Mouse (Mus musculus): ENCODE results near the gene Pim3. TPM values are rescaled to one million over a fixed set of nuclear protein-coding genes. Genes with fewer than 3 reads are reported as not detected.

Pim3 gene
- polyA plus RNA-seq, 1 experiment from 2014 or later: 47.1 TPM

DNA sequence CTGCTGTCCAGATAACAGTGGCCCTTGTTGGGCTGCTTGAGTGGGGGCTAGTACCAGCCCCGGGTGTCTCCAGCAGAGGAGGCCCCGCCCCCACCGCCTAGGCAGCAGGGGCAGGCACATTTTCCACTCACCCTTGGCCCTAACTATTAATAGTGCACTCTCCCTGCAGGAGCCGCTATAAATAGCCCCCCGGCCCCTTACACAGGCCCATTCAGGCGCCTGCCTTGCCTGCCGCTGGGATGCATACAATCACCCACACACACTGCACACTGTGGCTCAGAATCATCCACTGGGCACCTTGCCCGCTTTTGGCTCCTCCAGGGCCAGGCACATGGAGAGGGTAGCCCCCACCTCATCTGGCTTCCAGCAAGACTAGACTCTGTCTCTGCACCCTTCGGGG lies 22.7 kb upstream of the Pim3 start:
- peak overlapping the region; percentile 7 to 12; a peak in 1 of 4 replicates for H3K4me3 ChIP-seq (ENCODE audit: control insufficient read depth in 1 of 2, insufficient read depth in 1 of 2, low read depth in 1 of 2, low read length in 2 of 2)
- H3K4me1 ChIP-seq (ENCODE audit: control insufficient read depth in 2 of 2, insufficient read depth in 2 of 2, low read length in 2 of 2): peaks cover 43% of the 10 kb centered on the region in 2 experiments

DNA sequence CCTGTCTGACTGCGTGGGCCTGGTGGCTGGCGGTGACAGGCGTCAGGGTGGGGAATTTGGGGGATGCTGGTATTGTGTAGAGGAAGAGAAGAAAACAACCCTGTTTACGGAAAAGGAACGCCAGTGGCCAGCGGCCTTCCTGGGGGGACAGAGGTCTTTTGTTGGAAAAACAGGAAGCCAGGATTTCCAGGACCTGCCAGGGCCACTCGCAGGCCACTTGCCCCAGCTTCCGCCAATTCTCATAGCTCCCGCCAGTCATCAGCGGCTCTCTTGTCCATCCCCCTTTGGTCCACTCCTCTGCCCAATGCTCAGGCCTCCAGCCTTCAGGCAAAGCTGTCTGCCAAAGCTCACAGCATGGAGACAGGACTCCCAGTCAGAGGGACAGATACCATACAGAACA lies 21.9 kb upstream of the Pim3 start:
- Histone ChIP-seq H3K4me1 (ENCODE audit: control insufficient read depth in 2 of 2, insufficient read depth in 2 of 2, low read length in 2 of 2) (peaks cover 43% of the 10 kb centered on the region in 2 experiments), H3K4me2 (ENCODE audit: low read length) (no peak overlapping the region)
- ATAC-seq (ENCODE audit: insufficient number of reproducible peaks, insufficient read depth, low FRiP score, low read depth): no peak

More for the DNA sequence above, 22.7 kb upstream of the Pim3 start:
- H3K27ac ChIP-seq (replicated peaks in 1 of 2; ENCODE audit: control insufficient read depth in 1 of 2, insufficient read depth in 1 of 2, low read depth in 2 of 2, low read length in 2 of 2): peak overlapping the region; percentile 94 to 95
- peak overlapping the region; percentile 48 for H3K9ac ChIP-seq (ENCODE audit: low read length)
- no peaks in the 10 kb centered on the region for H3K27me3 ChIP-seq (ENCODE audit: control insufficient read depth, insufficient read depth, low read length)
- H3K4me2 ChIP-seq (ENCODE audit: low read length): peak overlapping the region; percentile 54
- no peaks in the 10 kb centered on the region for H3K9me3 ChIP-seq (ENCODE audit: control insufficient read depth, low read length)
- 3% methylated on average over 9 of the region's 9 CpGs for WGBS
- ATAC-seq (ENCODE audit: insufficient number of reproducible peaks, insufficient read depth, low FRiP score, low read depth): peak; percentile 89
- no peaks in the 10 kb centered on the region for H3K36me3 ChIP-seq (ENCODE audit: control insufficient read depth, insufficient read depth, low read length)

DNA sequence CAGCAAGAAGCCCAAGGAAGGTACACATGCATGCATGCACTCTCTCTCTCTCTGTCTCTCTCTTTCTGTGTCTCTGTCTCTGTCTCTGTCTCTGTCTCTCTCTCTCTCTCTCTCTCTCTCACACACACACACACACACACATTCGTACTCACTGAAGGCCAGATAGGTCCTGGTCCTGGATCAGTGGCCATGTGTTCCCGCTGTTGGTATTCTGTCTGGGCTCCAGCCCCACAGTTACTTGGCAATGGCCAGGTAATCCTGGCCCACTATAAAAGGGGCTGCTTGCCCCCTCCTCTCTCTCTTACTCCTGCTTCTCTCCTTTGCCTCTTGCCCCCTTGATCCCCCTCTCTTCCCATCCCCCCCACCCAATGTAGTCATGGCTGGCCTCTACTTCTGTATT lies 20.8 kb upstream of the Pim3 start:
- no peaks in the 10 kb centered on the region for H3K9me3 ChIP-seq (ENCODE audit: control insufficient read depth, low read length)
- no peaks in the 10 kb centered on the region for H3K27me3 ChIP-seq (ENCODE audit: control insufficient read depth, insufficient read depth, low read length)
- peaks cover 42 to 43% of the 10 kb centered on the region in 2 experiments for H3K4me1 ChIP-seq (ENCODE audit: control insufficient read depth in 2 of 2, insufficient read depth in 2 of 2, low read length in 2 of 2)
- no peak for ATAC-seq (ENCODE audit: insufficient number of reproducible peaks, insufficient read depth, low FRiP score, low read depth)
- 90% methylated on average over 2 of the region's 2 CpGs for WGBS
- H3K4me2 ChIP-seq (ENCODE audit: low read length): no peak overlapping the region
- H3K4me3 ChIP-seq (ENCODE audit: control insufficient read depth in 1 of 2, insufficient read depth in 1 of 2, low read depth in 1 of 2, low read length in 2 of 2): no peak overlapping the region
- no peak overlapping the region for H3K9ac ChIP-seq (ENCODE audit: low read length)
- no peaks in the 10 kb centered on the region for H3K36me3 ChIP-seq (ENCODE audit: control insufficient read depth, insufficient read depth, low read length)
- H3K27ac ChIP-seq (replicated peaks in 1 of 2; ENCODE audit: control insufficient read depth in 1 of 2, insufficient read depth in 1 of 2, low read depth in 2 of 2, low read length in 2 of 2): 0 out of 4 replicates have a peak overlapping the region, but pooled peaks of 1 of the 2 experiments have one; percentile 6

More for the DNA sequence above, 21.9 kb upstream of the Pim3 start:
- H3K36me3 ChIP-seq (ENCODE audit: control insufficient read depth, insufficient read depth, low read length): no peaks in the 10 kb centered on the region
- H3K9ac ChIP-seq (ENCODE audit: low read length): peak overlapping the region; percentile 48; the same call in 1 of the 2 replicates
- H3K4me3 ChIP-seq (ENCODE audit: control insufficient read depth in 1 of 2, insufficient read depth in 1 of 2, low read depth in 1 of 2, low read length in 2 of 2): no peak overlapping the region
- no peaks in the 10 kb centered on the region for H3K9me3 ChIP-seq (ENCODE audit: control insufficient read depth, low read length)
- peak overlapping the region; percentile 90 to 95 for H3K27ac ChIP-seq (replicated peaks in 1 of 2; ENCODE audit: control insufficient read depth in 1 of 2, insufficient read depth in 1 of 2, low read depth in 2 of 2, low read length in 2 of 2)
- H3K27me3 ChIP-seq (ENCODE audit: control insufficient read depth, insufficient read depth, low read length): no peaks in the 10 kb centered on the region
- WGBS: 18% methylated on average over 10 of the region's 10 CpGs

DNA sequence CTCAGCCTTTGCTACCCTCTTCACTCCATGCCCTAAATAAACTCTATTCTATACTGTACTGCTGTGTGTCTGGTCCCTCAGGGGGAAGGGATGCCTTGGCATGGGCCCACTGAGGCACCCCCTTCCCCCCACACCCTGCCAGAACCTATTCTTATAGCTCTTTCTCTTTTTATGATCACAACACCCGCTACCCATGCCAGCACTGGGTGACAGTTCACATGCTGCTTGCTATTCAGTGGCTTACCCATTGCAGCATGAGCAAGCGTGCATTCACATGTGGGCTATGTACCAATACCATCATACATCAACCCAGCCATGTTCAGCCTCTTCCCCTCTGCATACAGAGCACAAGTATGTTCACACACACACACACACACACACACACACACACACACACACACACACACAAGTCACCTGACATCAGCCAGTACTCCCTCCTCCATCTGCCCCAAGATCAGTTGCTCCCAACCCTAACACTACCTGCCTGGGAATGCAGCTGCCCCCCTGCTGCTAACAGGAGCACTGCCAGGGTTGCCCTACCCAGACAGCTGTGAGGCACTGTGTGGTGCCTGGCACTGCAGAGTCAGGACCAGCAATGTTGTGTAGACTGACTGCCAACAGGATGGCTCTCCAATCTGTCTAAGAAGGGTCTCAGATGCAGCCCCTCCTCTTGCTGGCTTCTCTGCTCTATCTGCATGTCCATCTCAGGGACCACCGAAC lies 20.2 kb upstream of the Pim3 start:
- Histone ChIP-seq H3K4me1 (ENCODE audit: control insufficient read depth in 2 of 2, insufficient read depth in 2 of 2, low read length in 2 of 2) (peaks cover 37 to 43% of the 10 kb centered on the region in 2 experiments), H3K9ac (ENCODE audit: low read length) (no peak overlapping the region), H3K27me3 (ENCODE audit: control insufficient read depth, insufficient read depth, low read length) (no peaks in the 10 kb centered on the region), H3K27ac (replicated peaks in 1 of 2; ENCODE audit: control insufficient read depth in 1 of 2, insufficient read depth in 1 of 2, low read depth in 2 of 2, low read length in 2 of 2) (no peak overlapping the region), H3K4me3 (ENCODE audit: control insufficient read depth in 1 of 2, insufficient read depth in 1 of 2, low read depth in 1 of 2, low read length in 2 of 2) (no peak overlapping the region), H3K9me3 (ENCODE audit: control insufficient read depth, low read length) (no peaks in the 10 kb centered on the region), H3K4me2 (ENCODE audit: low read length) (no peak overlapping the region), H3K36me3 (ENCODE audit: control insufficient read depth, insufficient read depth, low read length) (no peaks in the 10 kb centered on the region)
- WGBS: 94% methylated on average over 3 of the region's 3 CpGs
- ATAC-seq (ENCODE audit: insufficient number of reproducible peaks, insufficient read depth, low FRiP score, low read depth): no peak

DNA sequence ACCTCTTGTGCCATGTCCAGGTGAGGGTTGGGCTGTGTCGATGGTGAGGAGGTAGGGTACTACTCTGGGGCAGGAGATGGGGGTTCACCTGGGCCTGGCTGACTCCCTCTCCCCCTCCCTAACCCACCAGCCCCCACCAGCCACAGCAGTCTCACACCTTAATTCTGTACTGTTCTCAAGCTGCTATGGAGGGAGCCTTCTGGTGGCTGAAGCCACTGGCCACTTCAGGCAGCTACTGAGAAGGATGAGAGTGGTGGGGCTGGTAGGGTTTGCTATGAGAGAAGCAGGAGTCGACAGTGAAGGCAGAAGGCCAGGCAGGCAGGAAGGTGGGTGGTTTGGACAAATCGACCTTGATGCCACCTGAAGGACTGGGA lies 19.7 kb upstream of the Pim3 start:
- H3K4me1 ChIP-seq (ENCODE audit: control insufficient read depth in 2 of 2, insufficient read depth in 2 of 2, low read length in 2 of 2): peaks cover 37 to 40% of the 10 kb centered on the region in 2 experiments
- no peaks in the 10 kb centered on the region for H3K9me3 ChIP-seq (ENCODE audit: control insufficient read depth, low read length)
- no peak overlapping the region for H3K9ac ChIP-seq (ENCODE audit: low read length)
- H3K36me3 ChIP-seq (ENCODE audit: control insufficient read depth, insufficient read depth, low read length): no peaks in the 10 kb centered on the region
- no peaks in the 10 kb centered on the region for H3K27me3 ChIP-seq (ENCODE audit: control insufficient read depth, insufficient read depth, low read length)
- H3K27ac ChIP-seq (replicated peaks in 1 of 2; ENCODE audit: control insufficient read depth in 1 of 2, insufficient read depth in 1 of 2, low read depth in 2 of 2, low read length in 2 of 2): no peak overlapping the region
- no peak overlapping the region for H3K4me2 ChIP-seq (ENCODE audit: low read length)
- no peak for ATAC-seq (ENCODE audit: insufficient number of reproducible peaks, insufficient read depth, low FRiP score, low read depth)
- 57% methylated on average over 3 of the region's 3 CpGs for WGBS
- H3K4me3 ChIP-seq (ENCODE audit: control insufficient read depth in 1 of 2, insufficient read depth in 1 of 2, low read depth in 1 of 2, low read length in 2 of 2): no peak overlapping the region

DNA sequence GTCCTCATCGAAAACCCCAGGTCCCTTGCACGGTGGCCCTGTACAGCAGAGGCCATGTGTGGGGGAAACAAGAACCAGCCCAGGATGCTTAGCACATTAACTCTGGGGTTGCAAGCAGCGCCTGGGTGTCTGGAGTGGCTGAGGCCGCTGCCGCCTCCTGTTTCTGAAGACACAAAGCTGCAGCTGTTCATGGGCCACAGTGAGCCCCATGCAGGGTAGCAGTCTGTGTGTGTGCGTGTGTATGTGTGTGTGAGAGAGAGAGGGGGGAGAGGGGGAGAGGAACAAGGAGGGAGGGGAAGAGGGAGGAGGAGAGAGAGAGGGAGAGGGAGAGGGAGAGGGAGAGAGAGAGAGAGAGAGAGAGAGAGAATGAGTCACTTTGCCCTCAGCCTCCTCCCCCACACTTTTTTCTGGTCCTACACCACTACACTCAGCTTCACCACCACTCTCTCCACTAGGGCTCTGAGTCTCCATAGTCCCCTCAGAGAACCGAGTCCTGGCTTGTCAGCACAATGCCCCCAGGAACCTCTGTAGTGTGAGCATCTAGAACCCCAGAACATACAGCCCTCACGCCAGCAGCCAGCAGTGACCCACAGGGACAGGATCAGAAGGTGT lies 18.4 kb upstream of the Pim3 start:
- Histone ChIP-seq H3K27me3 (ENCODE audit: control insufficient read depth, insufficient read depth, low read length) (no peaks in the 10 kb centered on the region), H3K4me1 (ENCODE audit: control insufficient read depth in 2 of 2, insufficient read depth in 2 of 2, low read length in 2 of 2) (peaks cover 33 to 36% of the 10 kb centered on the region in 2 experiments), H3K9ac (ENCODE audit: low read length) (no peak overlapping the region), H3K27ac (replicated peaks in 1 of 2; ENCODE audit: control insufficient read depth in 1 of 2, insufficient read depth in 1 of 2, low read depth in 2 of 2, low read length in 2 of 2) (peak overlapping the region; percentile 25 to 44; a peak in 2 of 4 replicates), H3K9me3 (ENCODE audit: control insufficient read depth, low read length) (no peaks in the 10 kb centered on the region), H3K4me3 (ENCODE audit: control insufficient read depth in 1 of 2, insufficient read depth in 1 of 2, low read depth in 1 of 2, low read length in 2 of 2) (no peak overlapping the region), H3K36me3 (ENCODE audit: control insufficient read depth, insufficient read depth, low read length) (no peaks in the 10 kb centered on the region), H3K4me2 (ENCODE audit: low read length) (no peak overlapping the region)
- ATAC-seq (ENCODE audit: insufficient number of reproducible peaks, insufficient read depth, low FRiP score, low read depth): no peak
- WGBS: 29% methylated on average over 8 of the region's 8 CpGs

DNA sequence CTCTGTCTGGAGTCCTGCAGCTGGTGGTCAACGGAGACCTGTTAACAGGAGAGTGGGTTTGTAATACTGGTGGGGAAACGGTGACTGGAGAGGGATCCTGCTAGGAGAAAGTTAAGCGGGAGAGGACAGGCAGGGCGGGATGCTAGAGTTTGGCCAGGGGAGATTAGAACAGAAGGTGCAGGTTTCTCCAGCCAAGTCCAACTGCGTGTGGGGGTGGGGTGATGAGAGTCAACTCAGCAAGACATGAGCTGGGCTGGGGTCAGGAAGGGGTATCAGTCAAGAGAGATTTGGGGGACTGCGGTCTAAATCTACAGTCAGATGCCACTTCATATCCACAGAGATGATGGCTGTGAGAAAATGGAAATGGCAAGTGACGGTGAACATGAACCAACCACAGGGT lies 17.0 kb upstream of the Pim3 start:
- no peak for ATAC-seq (ENCODE audit: insufficient number of reproducible peaks, insufficient read depth, low FRiP score, low read depth)
- no peak overlapping the region for H3K4me3 ChIP-seq (ENCODE audit: control insufficient read depth in 1 of 2, insufficient read depth in 1 of 2, low read depth in 1 of 2, low read length in 2 of 2)
- WGBS: 79% methylated on average over 7 of the region's 7 CpGs
- H3K4me1 ChIP-seq (ENCODE audit: control insufficient read depth in 2 of 2, insufficient read depth in 2 of 2, low read length in 2 of 2): peaks cover 21 to 25% of the 10 kb centered on the region in 2 experiments
- H3K4me2 ChIP-seq (ENCODE audit: low read length): no peak overlapping the region
- no peaks in the 10 kb centered on the region for H3K36me3 ChIP-seq (ENCODE audit: control insufficient read depth, insufficient read depth, low read length)
- no peaks in the 10 kb centered on the region for H3K27me3 ChIP-seq (ENCODE audit: control insufficient read depth, insufficient read depth, low read length)
- no peaks in the 10 kb centered on the region for H3K9me3 ChIP-seq (ENCODE audit: control insufficient read depth, low read length)
- H3K27ac ChIP-seq (replicated peaks in 1 of 2; ENCODE audit: control insufficient read depth in 1 of 2, insufficient read depth in 1 of 2, low read depth in 2 of 2, low read length in 2 of 2): no peak overlapping the region
- H3K9ac ChIP-seq (ENCODE audit: low read length): no peak overlapping the region

Data from heart, embryonic 14.5 days (tissue).